Mouse (Mus musculus): ENCODE measurements around the gene Dnah3. TPM values are rescaled to one million over a fixed set of nuclear protein-coding genes. Genes with fewer than 3 reads are reported as not detected.

The Dnah3 gene
- polyA plus RNA-seq (2012; rRNA removed): not detected in 2 replicates

DNA sequence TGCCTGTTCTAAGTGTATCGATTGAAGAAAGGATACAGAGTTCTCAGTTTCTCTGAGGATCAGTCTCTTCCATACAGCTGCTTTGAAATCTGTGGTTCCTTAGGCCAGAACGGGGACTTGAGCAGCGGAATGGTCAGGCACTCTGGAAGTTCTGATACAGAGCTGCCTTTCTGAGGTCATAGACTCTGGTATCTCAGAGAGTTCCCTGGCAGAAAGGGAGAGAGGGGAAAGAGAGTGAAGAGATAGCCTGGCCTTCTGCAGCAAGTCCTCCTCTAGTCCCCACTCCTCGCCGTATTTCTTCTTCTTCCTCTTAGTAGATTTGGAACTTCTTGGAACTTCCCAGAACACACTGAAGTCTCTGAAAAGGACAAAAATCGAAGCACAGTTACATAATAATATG is at the start of gene Dnah3:
Gene Dnah3, minus strand, starts transcription at position 101 of the 400 bp plus-strand sequence.
- 80% methylated on average over 6 of the region's 6 CpGs for WGBS
- Histone ChIP-seq H3K27ac (ENCODE audit: insufficient read depth, low read length) (no peak within 1 kb of the TSS), H3K27me3 (ENCODE audit: control insufficient read depth, insufficient read depth, low read length) (no peaks in the 10 kb centered on the region), H3K36me3 (ENCODE audit: control insufficient read depth, insufficient read depth, low read length) (no peaks in the 10 kb centered on the region), H3K4me3 (ENCODE audit: extremely low read depth, insufficient read depth, insufficient read length) (no peak within 1 kb of the TSS), H3K4me1 (ENCODE audit: control insufficient read depth, insufficient read depth, insufficient read length) (no peaks in the 10 kb centered on the region)
- DNase-seq (ENCODE audit: low read depth in 1 of 2, low spot score in 2 of 2): no peak
- TF ChIP-seq CTCF (IDR thresholded peaks at IDR 0.05; ENCODE audit: extremely low read depth, insufficient read depth, insufficient read length, insufficient replicate concordance): no peak
- TF ChIP-seq POLR2A (IDR thresholded peaks at IDR 0.05; ENCODE audit: low read depth, low read length): no peak

DNA sequence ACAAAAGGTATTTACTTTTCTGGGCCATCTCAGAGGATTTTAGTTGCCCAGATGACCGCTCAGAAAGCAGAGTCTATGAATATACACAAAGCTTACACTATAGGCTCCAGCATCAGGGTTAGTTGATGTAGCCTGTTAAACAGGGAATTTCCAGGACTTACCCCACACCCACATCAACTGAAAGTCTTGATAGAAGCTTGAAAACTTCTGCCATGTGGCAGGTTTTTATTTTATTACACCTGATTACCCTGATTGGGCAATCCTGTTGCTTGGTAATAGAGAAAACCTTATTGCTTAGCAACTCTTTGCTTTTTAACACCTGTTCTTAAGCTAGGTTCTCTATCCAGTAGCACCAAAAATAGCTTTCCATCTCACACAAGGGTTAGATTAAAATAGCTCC is 47.7 kb upstream of the Dnah3 start:
- H3K27me3 ChIP-seq (ENCODE audit: control insufficient read depth, insufficient read depth, low read length): no peaks in the 10 kb centered on the region
- no peaks in the 10 kb centered on the region for H3K36me3 ChIP-seq (ENCODE audit: control insufficient read depth, insufficient read depth, low read length)
- no peak for TF ChIP-seq POLR2A (IDR thresholded peaks at IDR 0.05; ENCODE audit: low read depth, low read length)
- no peak for TF ChIP-seq CTCF (IDR thresholded peaks at IDR 0.05; ENCODE audit: extremely low read depth, insufficient read depth, insufficient read length, insufficient replicate concordance)
- DNase-seq (ENCODE audit: low read depth in 1 of 2, low spot score in 2 of 2): no peak
- 91% methylated on average over 1 of the region's 1 CpGs for WGBS
- no peak overlapping the region for H3K4me3 ChIP-seq (ENCODE audit: extremely low read depth, insufficient read depth, insufficient read length)
- H3K27ac ChIP-seq (ENCODE audit: insufficient read depth, low read length): no peak overlapping the region
- no peaks in the 10 kb centered on the region for H3K4me1 ChIP-seq (ENCODE audit: control insufficient read depth, insufficient read depth, insufficient read length)

DNA sequence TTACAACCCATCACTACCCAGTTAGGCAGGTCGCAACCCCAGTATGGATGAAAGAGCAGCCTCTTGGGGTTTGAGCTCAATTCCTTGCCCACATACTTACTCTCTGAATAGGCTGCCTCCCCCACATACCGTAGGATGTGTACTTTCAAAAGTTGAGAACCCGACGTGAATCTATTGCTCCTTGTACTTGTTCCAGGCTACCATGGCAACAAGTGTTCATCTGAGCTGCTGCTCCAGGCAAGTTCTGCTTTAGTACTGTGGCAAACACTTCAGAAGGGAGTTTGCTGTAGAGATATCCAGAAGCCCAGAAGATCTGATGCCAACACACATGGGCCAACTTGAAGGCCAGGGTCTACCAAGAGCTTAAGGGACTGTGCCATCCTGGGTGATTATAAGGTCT is 33.9 kb upstream of the Dnah3 start:
- no peak overlapping the region for H3K27ac ChIP-seq (ENCODE audit: insufficient read depth, low read length)
- no peaks in the 10 kb centered on the region for H3K27me3 ChIP-seq (ENCODE audit: control insufficient read depth, insufficient read depth, low read length)
- 79% methylated on average over 4 of the region's 4 CpGs for WGBS
- H3K4me3 ChIP-seq (ENCODE audit: extremely low read depth, insufficient read depth, insufficient read length): no peak overlapping the region
- TF ChIP-seq CTCF (IDR thresholded peaks at IDR 0.05; ENCODE audit: extremely low read depth, insufficient read depth, insufficient read length, insufficient replicate concordance): no peak
- TF ChIP-seq POLR2A (IDR thresholded peaks at IDR 0.05; ENCODE audit: low read depth, low read length): no peak
- no peaks in the 10 kb centered on the region for H3K36me3 ChIP-seq (ENCODE audit: control insufficient read depth, insufficient read depth, low read length)
- H3K4me1 ChIP-seq (ENCODE audit: control insufficient read depth, insufficient read depth, insufficient read length): no peaks in the 10 kb centered on the region
- DNase-seq (ENCODE audit: low read depth in 1 of 2, low spot score in 2 of 2): no peak

DNA sequence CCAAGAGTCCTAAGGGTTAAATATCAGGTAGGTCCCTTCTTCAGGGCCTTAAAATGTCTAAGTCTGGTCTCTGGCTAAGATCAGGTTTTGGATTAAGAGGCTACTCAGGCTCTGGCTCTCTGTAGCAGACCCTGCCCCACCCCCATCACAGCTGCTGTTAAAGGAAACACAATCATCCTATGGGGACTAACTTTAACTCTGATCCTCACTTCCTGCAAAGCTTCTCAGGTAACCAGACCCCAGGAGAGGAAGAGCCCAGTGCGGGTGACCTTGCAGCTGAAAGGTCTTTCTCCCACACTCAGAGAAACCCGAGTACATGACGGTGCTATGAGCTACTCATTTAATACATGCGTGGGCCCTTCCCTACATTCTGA is 32.6 kb upstream of the Dnah3 start:
- WGBS: 71% methylated on average over 4 of the region's 4 CpGs
- Histone ChIP-seq H3K27me3 (ENCODE audit: control insufficient read depth, insufficient read depth, low read length) (no peaks in the 10 kb centered on the region), H3K4me1 (ENCODE audit: control insufficient read depth, insufficient read depth, insufficient read length) (no peaks in the 10 kb centered on the region), H3K27ac (ENCODE audit: insufficient read depth, low read length) (no peak overlapping the region), H3K4me3 (ENCODE audit: extremely low read depth, insufficient read depth, insufficient read length) (no peak overlapping the region), H3K36me3 (ENCODE audit: control insufficient read depth, insufficient read depth, low read length) (no peaks in the 10 kb centered on the region)
- DNase-seq (ENCODE audit: low read depth in 1 of 2, low spot score in 2 of 2): no peak
- no peak for TF ChIP-seq CTCF (IDR thresholded peaks at IDR 0.05; ENCODE audit: extremely low read depth, insufficient read depth, insufficient read length, insufficient replicate concordance)
- TF ChIP-seq POLR2A (IDR thresholded peaks at IDR 0.05; ENCODE audit: low read depth, low read length): no peak

DNA sequence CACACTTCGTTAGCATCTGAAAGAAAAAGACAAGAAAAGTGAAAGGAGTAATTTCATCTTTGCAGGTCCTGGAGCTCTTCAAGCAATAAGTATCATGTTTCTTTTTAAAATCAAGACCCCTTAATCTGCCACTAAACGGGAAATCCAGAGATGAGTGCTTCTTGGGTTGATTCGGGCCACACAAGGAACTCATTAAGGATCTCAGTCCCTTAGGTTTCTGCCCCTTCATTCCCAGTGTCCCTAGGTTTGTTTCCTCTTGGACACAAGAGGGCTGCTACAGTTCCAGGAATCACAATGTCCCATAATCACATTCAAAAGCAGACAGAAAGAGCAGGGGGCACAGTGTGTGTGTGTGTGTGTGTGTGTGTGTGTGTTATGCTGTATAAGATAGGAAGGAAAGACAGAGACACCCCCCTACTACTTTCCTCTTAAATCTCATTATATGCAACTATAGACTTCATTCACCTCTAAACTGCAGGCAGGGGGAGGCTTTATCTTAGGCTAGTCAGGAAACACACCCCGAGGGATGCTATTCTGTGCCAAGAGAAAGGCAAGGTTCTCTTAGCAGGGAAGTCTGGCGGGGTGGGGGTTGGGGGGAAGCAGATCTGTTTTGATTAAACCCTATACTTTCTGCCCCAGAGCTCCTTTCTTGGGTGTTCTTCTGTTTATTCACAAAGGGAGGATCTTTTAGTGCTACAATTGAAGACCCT is 32.1 kb upstream of the Dnah3 start:
- TF ChIP-seq CTCF (IDR thresholded peaks at IDR 0.05; ENCODE audit: extremely low read depth, insufficient read depth, insufficient read length, insufficient replicate concordance) (no peak), POLR2A (IDR thresholded peaks at IDR 0.05; ENCODE audit: low read depth, low read length) (no peak)
- Histone ChIP-seq H3K36me3 (ENCODE audit: control insufficient read depth, insufficient read depth, low read length) (no peaks in the 10 kb centered on the region), H3K4me1 (ENCODE audit: control insufficient read depth, insufficient read depth, insufficient read length) (no peaks in the 10 kb centered on the region), H3K4me3 (ENCODE audit: extremely low read depth, insufficient read depth, insufficient read length) (no peak overlapping the region), H3K27ac (ENCODE audit: insufficient read depth, low read length) (no peak overlapping the region), H3K27me3 (ENCODE audit: control insufficient read depth, insufficient read depth, low read length) (no peaks in the 10 kb centered on the region)
- WGBS: 52% methylated on average over 5 of the region's 5 CpGs
- DNase-seq (ENCODE audit: low read depth in 1 of 2, low spot score in 2 of 2): no peak

DNA sequence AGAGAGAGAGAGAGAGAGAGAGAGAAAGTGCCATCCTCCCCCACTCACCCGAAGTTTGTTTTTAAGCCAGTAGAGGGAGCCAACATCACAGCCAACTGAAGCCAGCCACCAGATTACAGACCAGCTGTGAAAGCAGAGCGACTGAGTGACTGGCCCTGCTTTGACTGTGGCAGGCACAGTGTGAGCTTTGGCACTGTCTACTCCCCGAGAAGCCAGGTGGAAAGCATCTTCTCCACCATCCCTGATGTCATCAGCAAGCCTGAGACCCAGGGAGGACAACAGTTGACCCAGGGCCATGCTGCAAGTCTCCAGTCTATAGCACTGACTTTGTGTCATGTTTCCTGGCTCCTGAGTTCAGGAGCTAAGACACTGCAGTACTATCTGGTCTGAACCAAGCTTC is 29.8 kb upstream of the Dnah3 start:
- DNase-seq (ENCODE audit: low read depth in 1 of 2, low spot score in 2 of 2): no peak
- Histone ChIP-seq H3K4me1 (ENCODE audit: control insufficient read depth, insufficient read depth, insufficient read length) (no peaks in the 10 kb centered on the region), H3K27ac (ENCODE audit: insufficient read depth, low read length) (no peak overlapping the region), H3K27me3 (ENCODE audit: control insufficient read depth, insufficient read depth, low read length) (no peaks in the 10 kb centered on the region), H3K4me3 (ENCODE audit: extremely low read depth, insufficient read depth, insufficient read length) (no peak overlapping the region), H3K36me3 (ENCODE audit: control insufficient read depth, insufficient read depth, low read length) (no peaks in the 10 kb centered on the region)
- 5% methylated on average over 3 of the region's 3 CpGs for WGBS
- TF ChIP-seq POLR2A (IDR thresholded peaks at IDR 0.05; ENCODE audit: low read depth, low read length) (no peak), CTCF (IDR thresholded peaks at IDR 0.05; ENCODE audit: extremely low read depth, insufficient read depth, insufficient read length, insufficient replicate concordance) (peak; percentile 26; the same call in 1 of the 2 replicates)

DNA sequence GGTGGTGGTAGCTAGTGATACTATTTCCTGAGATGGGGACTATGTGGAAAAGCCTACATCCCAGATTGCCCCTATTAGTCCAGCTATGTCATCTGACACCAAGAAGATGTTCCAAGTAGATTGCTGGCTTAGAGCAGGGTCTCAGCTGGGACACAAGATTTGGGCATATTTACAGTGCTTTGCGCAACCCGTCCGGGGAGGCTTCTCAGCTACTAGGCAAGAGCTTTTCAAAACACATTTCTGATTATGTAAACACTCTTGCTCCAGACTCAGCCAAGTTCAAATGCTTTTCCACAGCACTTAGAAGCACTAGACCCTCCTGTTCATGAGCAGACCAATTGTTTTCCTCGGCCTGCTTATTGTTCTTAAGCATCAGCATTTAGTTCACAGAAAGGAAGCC is 28.7 kb upstream of the Dnah3 start:
- no peak overlapping the region for H3K27ac ChIP-seq (ENCODE audit: insufficient read depth, low read length)
- H3K4me3 ChIP-seq (ENCODE audit: extremely low read depth, insufficient read depth, insufficient read length): no peak overlapping the region
- WGBS: 88% methylated on average over 4 of the region's 4 CpGs
- TF ChIP-seq POLR2A (IDR thresholded peaks at IDR 0.05; ENCODE audit: low read depth, low read length): no peak
- no peak for TF ChIP-seq CTCF (IDR thresholded peaks at IDR 0.05; ENCODE audit: extremely low read depth, insufficient read depth, insufficient read length, insufficient replicate concordance)
- no peak for DNase-seq (ENCODE audit: low read depth in 1 of 2, low spot score in 2 of 2)
- no peaks in the 10 kb centered on the region for H3K4me1 ChIP-seq (ENCODE audit: control insufficient read depth, insufficient read depth, insufficient read length)
- no peaks in the 10 kb centered on the region for H3K36me3 ChIP-seq (ENCODE audit: control insufficient read depth, insufficient read depth, low read length)
- no peaks in the 10 kb centered on the region for H3K27me3 ChIP-seq (ENCODE audit: control insufficient read depth, insufficient read depth, low read length)

Measured in spleen, adult 2 months (tissue).